Mouse (Mus musculus): ENCODE results near the gene Ndufb11.

The Ndufb11 gene

GRCm38 (mm10) chrX:20617176-20617902 lies at the start of gene Ndufb11, which contains the start of gene Rbm10:
TSS of gene Ndufb11 (minus strand) at chrX:20617619.
TSS of gene Rbm10 (plus strand) at chrX:20617503.
- DNase-seq (ENCODE audit: low spot score in 2 of 2): peak; percentile 74 to 76

GRCm38 (mm10) chrX:20663444-20663790 lies 46.0 kb upstream of the Ndufb11 start:
- DNase-seq (ENCODE audit: low spot score in 2 of 2): no peak

GRCm38 (mm10) chrX:20662716-20663443 lies 45.5 kb upstream of the Ndufb11 start:
- DNase-seq (ENCODE audit: low spot score in 2 of 2): peak; percentile 74 to 77

GRCm38 (mm10) chrX:20662317-20662715 lies 44.9 kb upstream of the Ndufb11 start:
- DNase-seq (ENCODE audit: low spot score in 2 of 2): no peak

- DNase-seq (ENCODE audit: low spot score in 2 of 2): no peak
Measured at GRCm38 (mm10) chrX:20658891-20659406, 41.5 kb upstream of the Ndufb11 start.

- peak; percentile 61 to 70 for DNase-seq (ENCODE audit: low spot score in 2 of 2)
Measured at GRCm38 (mm10) chrX:20658026-20658652, 40.7 kb upstream of the Ndufb11 start, which contains the start of gene Uba1. TSS of gene Uba1 (plus strand) at chrX:20658326.

GRCm38 (mm10) chrX:20657593-20657992 lies 40.2 kb upstream of the Ndufb11 start:
- no peak for DNase-seq (ENCODE audit: low spot score in 2 of 2)

- no peak for DNase-seq (ENCODE audit: low spot score in 2 of 2)
Measured at GRCm38 (mm10) chrX:20644780-20645179, 27.4 kb upstream of the Ndufb11 start.

GRCm38 (mm10) chrX:20638141-20638540 lies 20.7 kb upstream of the Ndufb11 start:
- DNase-seq (ENCODE audit: low spot score in 2 of 2): no peak

- no peak for DNase-seq (ENCODE audit: low spot score in 2 of 2)
Measured at GRCm38 (mm10) chrX:20617903-20618399, 532 bp upstream of the Ndufb11 start.

- DNase-seq (ENCODE audit: low spot score in 2 of 2): no peak
Measured at GRCm38 (mm10) chrX:20616861-20617175, 601 bp downstream of the Ndufb11 start.

- no peak for DNase-seq (ENCODE audit: low spot score in 2 of 2)
Measured at GRCm38 (mm10) chrX:20608500-20608899, 8.9 kb downstream of the Ndufb11 start.

GRCm38 (mm10) chrX:20587968-20588367 lies 29.5 kb downstream of the Ndufb11 start:
- no peak for DNase-seq (ENCODE audit: low spot score in 2 of 2)

- DNase-seq (ENCODE audit: low spot score in 2 of 2): no peak
Measured at GRCm38 (mm10) chrX:20573927-20574326, 43.5 kb downstream of the Ndufb11 start.

- DNase-seq (ENCODE audit: low spot score in 2 of 2): no peak
Measured at GRCm38 (mm10) chrX:20572683-20573082, 44.7 kb downstream of the Ndufb11 start.

GRCm38 (mm10) chrX:20571024-20571423 lies 46.4 kb downstream of the Ndufb11 start:
- peak in 1 of 2 experiments; percentile 17 for DNase-seq (ENCODE audit: low spot score in 2 of 2)

All from urinary bladder, postnatal 4 days (tissue).